Mouse (Mus musculus) stomach, postnatal 0 days (tissue): ENCODE data around the gene Tmprss11d.

Source experiments
- CTCF ChIP-seq: IDR thresholded peaks from 2 replicates; pipeline ENCODE4 v1.5.1; 2016; ENCODE audit warnings: antibody characterized with exemption, low read depth, mild to moderate bottlenecking, moderate library complexity
- EP300 ChIP-seq: optimal IDR thresholded peaks from 2 replicates; pipeline ENCODE3; 2016; ENCODE audit warnings: antibody characterized with exemption

- TF ChIP-seq CTCF (no peak), EP300 (no peak)
Observed at GRCm38 (mm10) chr5:86359412-86359985, 13.7 kb downstream of the Tmprss11d start.
